Mouse (Mus musculus): ENCODE results near the gene Grin2b. TPM values are rescaled to one million over a fixed set of nuclear protein-coding genes. Genes with fewer than 3 reads are reported as not detected.
A peak's percentile ranks its signal among the peaks of the same experiment; 100 is the strongest.

Grin2b gene
- polyA plus RNA-seq, 1 experiment from 2014 or later: not detected

- no peaks in the 10 kb centered on the region for H3K9me3 ChIP-seq (ENCODE audit: control insufficient read depth, low read length)
- no peak overlapping the region for H3K4me3 ChIP-seq (ENCODE audit: low read depth, low read length)
- DNase-seq (ENCODE audit: low spot score) (no peak), ATAC-seq (ENCODE audit: low FRiP score, low TSS enrichment) (no peak)
- no peaks in the 10 kb centered on the region for H3K36me3 ChIP-seq (ENCODE audit: control insufficient read depth, insufficient read depth, low read length)
- H3K27ac ChIP-seq (replicated peaks): no peak overlapping the region
- TF ChIP-seq CTCF (IDR thresholded peaks at IDR 0.05; ENCODE audit: low read depth): peak; percentile 18; the same call in 1 of the 2 replicates
- TF ChIP-seq EP300 (optimal IDR thresholded peaks at IDR 0.05): no peak
- no peak overlapping the region for H3K4me2 ChIP-seq (replicated peaks; ENCODE audit: low read depth)
- H3K4me1 ChIP-seq (replicated peaks; ENCODE audit: control insufficient read depth, insufficient read depth): no peaks in the 10 kb centered on the region
- no peaks in the 10 kb centered on the region for H3K27me3 ChIP-seq (ENCODE audit: control insufficient read depth, insufficient read depth, low read length)
- H3K9ac ChIP-seq (ENCODE audit: low read length): no peak overlapping the region
Measured at GRCm38 (mm10) chr6:135672003-135672402, 501.3 kb downstream of the Grin2b start.

Small RNA genes lying within 50 kb of the gene (microRNA-seq; reads per million reads assigned to microRNA genes)
- not detected for gene Gm22892

Other genes starting within 250 kb of the Grin2b start
- gene Gm8994, start 154.0 kb upstream of the Grin2b start, polyA plus RNA-seq (2015; fragmentation: Nextera tagmentation; extraction: Ambion mirVana): not detected in 2 replicates
- gene E330021D16Rik, start 242.1 kb upstream of the Grin2b start, polyA plus RNA-seq (2015; fragmentation: Nextera tagmentation; extraction: Ambion mirVana): 0.05 TPM in 1 of 2 replicates, not detected in the other

Data from stomach, postnatal 0 days (tissue).